Mouse (Mus musculus): ENCODE data around the gene Ssc4d. TPM values are rescaled to one million over a fixed set of nuclear protein-coding genes. Genes with fewer than 3 reads are reported as not detected.

The Ssc4d gene
- polyA plus RNA-seq, 1 experiment, result 2.7 TPM

- TF ChIP-seq CTCF (IDR thresholded peaks at IDR 0.05; ENCODE audit: extremely low read depth, insufficient read depth, low read length), result no peak
- TF ChIP-seq POLR2A (IDR thresholded peaks at IDR 0.05; ENCODE audit: extremely low read depth, insufficient read depth, low read length), result no peak
- no peak overlapping the region for H3K27ac ChIP-seq (ENCODE audit: insufficient read depth, low read length)
- H3K4me3 ChIP-seq (ENCODE audit: insufficient read depth, low read length), result no peak overlapping the region
- H3K4me1 ChIP-seq (ENCODE audit: control insufficient read depth, insufficient read depth, low read length), result peaks cover 1% of the 10 kb centered on the region; the same call in 1 of the 2 replicates
Observed at GRCm38 (mm10) chr5:136002325-136002724, 28.0 kb upstream of the Ssc4d start.

- no peak for TF ChIP-seq POLR2A (IDR thresholded peaks at IDR 0.05; ENCODE audit: extremely low read depth, insufficient read depth, low read length)
- TF ChIP-seq CTCF (IDR thresholded peaks at IDR 0.05; ENCODE audit: extremely low read depth, insufficient read depth, low read length), result no peak
- Histone ChIP-seq H3K27ac (ENCODE audit: insufficient read depth, low read length) (no peak overlapping the region), H3K4me3 (ENCODE audit: insufficient read depth, low read length) (no peak overlapping the region), H3K4me1 (ENCODE audit: control insufficient read depth, insufficient read depth, low read length) (peaks cover 1% of the 10 kb centered on the region; the same call in 1 of the 2 replicates)
Observed at GRCm38 (mm10) chr5:136001222-136001621, 26.9 kb upstream of the Ssc4d start.

DNA sequence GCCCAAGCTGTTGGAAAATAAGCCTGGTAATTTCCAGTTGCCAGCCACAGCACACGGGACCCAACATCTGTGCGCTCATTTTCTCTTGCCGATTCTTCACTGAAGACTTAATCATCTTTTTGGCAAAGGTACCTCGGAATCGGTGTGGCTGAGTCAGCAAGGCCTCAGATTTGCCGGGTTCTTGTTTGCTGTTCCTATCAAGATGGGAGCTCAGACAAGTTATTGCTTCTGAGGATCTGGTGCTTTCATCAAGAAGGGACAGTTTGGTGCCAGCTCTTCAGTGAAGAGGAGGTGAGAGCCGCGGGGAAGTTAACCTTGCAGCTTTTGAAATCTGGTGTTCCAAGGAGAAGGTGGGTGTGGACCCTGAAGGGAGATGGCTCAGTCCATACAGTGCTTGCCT, 21.8 kb upstream of the Ssc4d start:
- no peak for TF ChIP-seq POLR2A (IDR thresholded peaks at IDR 0.05; ENCODE audit: extremely low read depth, insufficient read depth, low read length)
- no peak for TF ChIP-seq CTCF (IDR thresholded peaks at IDR 0.05; ENCODE audit: extremely low read depth, insufficient read depth, low read length)
- H3K4me3 ChIP-seq (ENCODE audit: insufficient read depth, low read length), result no peak overlapping the region
- H3K4me1 ChIP-seq (ENCODE audit: control insufficient read depth, insufficient read depth, low read length), result peaks cover 1% of the 10 kb centered on the region
- no peak overlapping the region for H3K27ac ChIP-seq (ENCODE audit: insufficient read depth, low read length)

GRCm38 (mm10) chr5:135994725-135995687, 20.7 kb upstream of the Ssc4d start, which contains the start of gene Dtx2:
Gene Dtx2 (plus strand): TSS chr5:135994800.
- Histone ChIP-seq H3K27ac (ENCODE audit: insufficient read depth, low read length) (no peak within 1 kb of the TSS), H3K4me3 (ENCODE audit: insufficient read depth, low read length) (peak within 1 kb of the TSS; percentile 68), H3K4me1 (ENCODE audit: control insufficient read depth, insufficient read depth, low read length) (peaks cover 1% of the 10 kb centered on the region)
- TF ChIP-seq POLR2A (IDR thresholded peaks at IDR 0.05; ENCODE audit: extremely low read depth, insufficient read depth, low read length) (peak; percentile 97), CTCF (IDR thresholded peaks at IDR 0.05; ENCODE audit: extremely low read depth, insufficient read depth, low read length) (no peak)

DNA sequence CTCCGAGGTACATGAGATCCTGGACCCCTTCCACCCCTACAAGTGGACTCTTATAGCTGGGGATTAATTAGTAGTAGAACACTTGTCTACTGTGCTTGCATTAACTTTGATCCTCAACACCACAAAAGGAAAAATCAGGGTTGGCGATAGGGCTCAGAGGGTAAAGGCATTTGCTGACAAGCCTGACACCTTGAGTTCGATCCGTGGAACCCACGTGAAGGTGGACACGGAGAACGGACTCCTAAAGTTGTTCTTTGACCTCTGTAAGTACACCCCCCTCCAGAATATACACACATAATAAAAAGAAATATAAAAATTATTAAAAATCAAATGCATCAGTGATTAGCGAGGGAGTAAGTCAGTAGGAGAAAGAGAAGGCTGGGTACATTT, 20.0 kb upstream of the Ssc4d start:
- Histone ChIP-seq H3K4me1 (ENCODE audit: control insufficient read depth, insufficient read depth, low read length) (no peaks in the 10 kb centered on the region; the same call in 1 of the 2 replicates), H3K27ac (ENCODE audit: insufficient read depth, low read length) (no peak overlapping the region), H3K4me3 (ENCODE audit: insufficient read depth, low read length) (peak overlapping the region; percentile 68; the same call in 1 of the 2 replicates)
- TF ChIP-seq POLR2A (IDR thresholded peaks at IDR 0.05; ENCODE audit: extremely low read depth, insufficient read depth, low read length), result no peak

DNA sequence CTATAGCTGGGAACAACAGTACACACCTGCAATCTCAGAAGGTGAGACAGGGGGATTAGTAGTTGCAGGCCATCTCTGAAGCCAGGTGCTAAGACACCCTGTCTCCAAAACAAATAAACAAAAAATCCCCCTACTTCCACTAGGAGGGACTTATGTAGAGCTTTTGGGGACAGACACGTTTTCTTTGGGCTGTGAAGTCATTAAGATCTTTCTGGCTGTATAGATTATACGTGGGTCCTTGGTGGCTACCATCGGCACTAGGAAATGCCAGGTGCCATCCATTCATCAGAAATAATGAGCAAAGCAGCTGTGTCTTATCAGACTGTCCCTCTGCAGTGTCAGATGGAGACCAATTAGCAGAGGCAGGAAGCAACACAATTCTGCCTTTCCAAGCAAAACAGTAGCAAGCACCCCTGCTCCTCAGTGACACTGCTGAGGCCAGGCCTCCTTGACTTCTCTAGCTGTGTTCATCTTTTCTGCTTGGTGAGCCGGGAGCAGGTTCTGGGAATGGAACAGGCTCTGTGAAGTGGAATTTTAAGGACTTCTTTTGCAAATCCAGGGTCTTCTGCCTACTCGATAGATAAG, 19.1 kb upstream of the Ssc4d start:
- TF ChIP-seq CTCF (IDR thresholded peaks at IDR 0.05; ENCODE audit: extremely low read depth, insufficient read depth, low read length) (no peak), POLR2A (IDR thresholded peaks at IDR 0.05; ENCODE audit: extremely low read depth, insufficient read depth, low read length) (no peak)

DNA sequence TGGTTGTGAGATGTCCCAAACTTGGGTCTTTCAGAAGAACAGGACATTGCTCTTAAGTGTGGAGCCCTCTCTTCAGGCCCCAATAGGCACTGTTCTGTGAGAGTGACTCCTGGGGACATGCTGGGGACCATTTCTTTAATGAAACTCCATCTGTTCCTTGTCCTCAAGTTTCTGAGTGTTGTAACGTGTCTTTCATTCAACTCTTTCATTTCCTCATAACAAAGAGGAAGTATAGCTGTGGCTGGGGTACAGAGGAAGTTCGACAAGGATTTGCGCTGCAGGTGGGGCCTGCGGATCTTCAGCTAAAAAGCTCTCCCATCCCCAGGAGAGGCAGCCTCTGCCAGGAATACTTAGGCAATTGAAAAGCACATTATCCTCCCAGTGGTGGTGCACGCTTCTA, 16.3 kb upstream of the Ssc4d start:
- no peaks in the 10 kb centered on the region; the same call in 1 of the 2 replicates for H3K4me1 ChIP-seq (ENCODE audit: control insufficient read depth, insufficient read depth, low read length)
- H3K4me3 ChIP-seq (ENCODE audit: insufficient read depth, low read length), result no peak overlapping the region
- no peak overlapping the region for H3K27ac ChIP-seq (ENCODE audit: insufficient read depth, low read length)
- TF ChIP-seq CTCF (IDR thresholded peaks at IDR 0.05; ENCODE audit: extremely low read depth, insufficient read depth, low read length) (no peak), POLR2A (IDR thresholded peaks at IDR 0.05; ENCODE audit: extremely low read depth, insufficient read depth, low read length) (no peak)

More for the DNA sequence above, 19.1 kb upstream of the Ssc4d start:
- Histone ChIP-seq H3K27ac (ENCODE audit: insufficient read depth, low read length) (no peak overlapping the region), H3K4me3 (ENCODE audit: insufficient read depth, low read length) (no peak overlapping the region), H3K4me1 (ENCODE audit: control insufficient read depth, insufficient read depth, low read length) (no peaks in the 10 kb centered on the region; the same call in 1 of the 2 replicates)

GRCm38 (mm10) chr5:135987248-135987647, 12.9 kb upstream of the Ssc4d start:
- TF ChIP-seq POLR2A (IDR thresholded peaks at IDR 0.05; ENCODE audit: extremely low read depth, insufficient read depth, low read length) (no peak), CTCF (IDR thresholded peaks at IDR 0.05; ENCODE audit: extremely low read depth, insufficient read depth, low read length) (peak; percentile 47)
- H3K4me1 ChIP-seq (ENCODE audit: control insufficient read depth, insufficient read depth, low read length), result no peaks in the 10 kb centered on the region
- H3K4me3 ChIP-seq (ENCODE audit: insufficient read depth, low read length), result no peak overlapping the region
- H3K27ac ChIP-seq (ENCODE audit: insufficient read depth, low read length), result no peak overlapping the region

- H3K27ac ChIP-seq (ENCODE audit: insufficient read depth, low read length), result no peak overlapping the region
- H3K4me3 ChIP-seq (ENCODE audit: insufficient read depth, low read length), result no peak overlapping the region
- H3K4me1 ChIP-seq (ENCODE audit: control insufficient read depth, insufficient read depth, low read length), result no peaks in the 10 kb centered on the region
- TF ChIP-seq CTCF (IDR thresholded peaks at IDR 0.05; ENCODE audit: extremely low read depth, insufficient read depth, low read length), result no peak
- TF ChIP-seq POLR2A (IDR thresholded peaks at IDR 0.05; ENCODE audit: extremely low read depth, insufficient read depth, low read length), result no peak
Observed at GRCm38 (mm10) chr5:135984546-135985044, 10.3 kb upstream of the Ssc4d start.
